Mouse (Mus musculus): ENCODE measurements around the gene Snap47. TPM values are rescaled to one million over a fixed set of nuclear protein-coding genes. Genes with fewer than 3 reads are reported as not detected.

Snap47 gene
- total RNA-seq (2021): 100 to 1,000 TPM; 359 to 367 TPM
- long read RNA-seq, transcript Snap47-201 (5 exons, 1,896 nt): major isoform, 509 of 593 reads
- long read RNA-seq, partial matches to known transcripts: 14 of 593 reads
- long read RNA-seq, other reads (novel, unspliced or antisense): 70 of 593 reads

DNA sequence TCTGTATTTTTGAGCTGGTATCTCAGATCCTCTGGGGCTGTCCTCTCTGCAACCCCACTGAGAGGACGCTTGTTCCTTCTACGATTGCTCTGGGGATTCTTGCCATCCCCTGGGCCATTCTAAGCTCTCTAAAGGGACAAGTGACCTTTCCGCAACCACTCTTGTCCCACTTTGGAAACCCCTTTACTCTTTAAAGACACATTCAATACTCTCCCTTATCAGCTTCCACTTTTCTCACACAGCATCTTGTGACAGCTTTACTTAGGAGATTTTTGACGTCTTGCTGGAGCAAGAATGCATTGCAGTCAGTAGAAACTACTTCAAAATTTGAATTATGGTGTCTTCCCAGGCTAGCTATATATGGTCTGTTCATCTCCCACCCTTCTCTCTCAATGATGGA lies at the start of gene Snap47:
Gene Snap47 (minus strand): TSS at position 101 of the 400 bp plus-strand sequence.
- DNase-seq (ENCODE audit: low spot score in 2 of 2): no peak

- no peak for DNase-seq (ENCODE audit: low spot score in 2 of 2)
These were observed 46.8 kb upstream of the Snap47 start for GRCm38 (mm10) chr11:59497747-59498146.

GRCm38 (mm10) chr11:59496672-59497310 lies 45.8 kb upstream of the Snap47 start:
- no peak for DNase-seq (ENCODE audit: low spot score in 2 of 2)

DNA sequence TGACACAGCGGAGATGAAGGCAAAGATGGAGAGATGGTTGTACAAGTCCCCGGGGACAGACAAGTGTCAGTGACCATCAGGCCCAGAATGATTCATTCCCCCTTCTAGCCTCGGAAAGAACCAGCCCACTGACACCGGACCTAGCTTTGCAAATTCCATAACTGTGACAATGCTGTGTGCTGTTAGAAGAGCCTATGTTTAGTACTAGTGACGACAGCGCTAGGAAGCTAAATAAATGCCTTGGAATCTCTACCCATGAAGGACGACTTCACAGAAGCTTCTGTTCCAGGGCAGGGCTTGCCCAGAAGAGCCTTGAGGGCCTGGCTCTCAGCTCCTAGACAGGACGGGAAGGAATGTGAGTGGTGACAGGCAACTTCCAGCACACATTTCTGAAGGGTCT lies 35.2 kb upstream of the Snap47 start:
- no peak for DNase-seq (ENCODE audit: low spot score in 2 of 2)

- no peak for DNase-seq (ENCODE audit: low spot score in 2 of 2)
These were observed 34.7 kb upstream of the Snap47 start for GRCm38 (mm10) chr11:59485641-59486040.

DNA sequence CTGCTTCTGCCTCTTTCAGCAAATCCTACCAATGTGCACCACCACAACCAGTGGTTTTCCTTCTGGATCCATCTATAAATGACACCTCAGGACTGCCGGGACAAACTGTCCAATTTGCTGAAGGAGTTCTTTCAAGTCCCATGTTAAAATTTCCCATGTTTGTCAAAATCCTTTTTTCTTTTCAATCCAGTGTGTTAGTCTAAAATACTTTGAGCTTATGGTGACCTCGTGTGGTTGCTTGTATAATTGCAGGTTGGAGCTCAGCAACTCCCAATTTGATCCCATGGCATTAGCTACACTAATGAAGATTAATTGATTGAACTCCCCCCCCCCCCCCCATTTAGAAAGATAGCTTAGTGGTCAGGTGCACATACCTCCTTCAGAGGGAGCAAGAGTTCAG lies 32.2 kb upstream of the Snap47 start:
- DNase-seq (ENCODE audit: low spot score in 2 of 2): peak; percentile 23 to 77

DNA sequence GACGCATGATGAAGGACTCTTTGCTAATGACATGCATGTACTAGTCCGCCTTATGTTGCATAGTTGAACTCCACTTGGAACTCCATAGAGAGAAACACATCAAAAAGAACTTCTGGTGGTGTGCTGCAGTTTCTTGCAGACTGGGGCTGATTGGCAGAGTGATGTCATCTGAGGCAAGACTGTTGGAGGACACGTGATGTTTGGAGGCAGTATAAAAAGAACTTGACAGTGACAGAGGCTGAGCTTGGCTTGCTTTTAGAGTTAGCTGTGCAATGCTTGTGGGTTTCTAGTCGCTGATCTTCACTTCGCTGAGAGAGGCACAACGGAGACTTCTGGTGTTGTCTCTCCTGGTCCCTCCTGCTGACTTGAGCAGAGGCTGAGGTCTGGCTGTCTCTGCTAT lies 26.3 kb upstream of the Snap47 start:
- no peak for DNase-seq (ENCODE audit: low spot score in 2 of 2)

- DNase-seq (ENCODE audit: low spot score in 2 of 2): peak; percentile 73 to 92
These were observed 21.3 kb upstream of the Snap47 start, which contains the start of gene Zfp867 for GRCm38 (mm10) chr11:59472326-59472677. Gene Zfp867 (minus strand): TSS chr11:59472474.

DNA sequence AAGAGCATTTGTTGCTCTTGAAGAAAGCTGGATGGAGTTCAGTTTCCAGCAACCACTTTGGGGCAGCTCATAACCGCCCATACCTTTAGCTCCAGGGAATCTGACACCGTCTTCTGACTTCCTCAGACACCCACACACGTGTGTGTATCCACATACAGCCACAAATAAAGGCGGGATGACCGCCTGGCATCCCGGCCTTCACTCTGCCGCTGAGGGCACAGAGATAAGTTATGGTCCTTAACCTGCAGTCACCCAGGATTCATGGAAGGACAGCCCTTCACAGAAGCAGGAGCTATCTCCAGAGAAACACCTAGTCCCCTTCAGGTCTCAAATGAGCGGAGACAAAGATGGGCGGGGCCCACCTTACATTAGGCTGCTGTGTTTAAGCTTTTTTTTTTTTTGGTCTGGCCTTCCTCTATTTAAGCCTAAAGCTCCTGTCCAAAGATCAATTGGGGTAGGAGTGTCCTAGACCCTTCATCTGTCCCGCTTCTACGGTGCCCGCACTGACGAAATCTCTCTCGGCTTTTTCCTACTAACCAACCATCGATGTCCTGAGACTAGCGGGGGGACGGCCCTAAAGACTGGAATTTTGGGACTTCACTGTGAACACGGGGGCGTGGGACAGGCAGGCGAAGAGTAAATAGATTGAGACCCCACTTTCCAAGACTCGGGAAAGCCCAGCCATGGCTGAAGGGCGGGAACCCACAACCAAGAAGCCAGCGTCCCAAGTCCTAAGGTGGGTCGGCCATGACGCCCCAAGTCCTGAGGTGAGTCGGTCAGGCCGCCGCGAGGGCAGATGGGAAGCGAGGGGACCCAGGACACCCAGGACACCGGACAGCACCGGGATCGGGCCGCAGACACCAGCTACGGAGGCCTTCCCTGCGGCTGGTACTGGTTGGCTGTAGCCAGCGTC lies 20.7 kb upstream of the Snap47 start:
- no peak for DNase-seq (ENCODE audit: low spot score in 2 of 2)

DNA sequence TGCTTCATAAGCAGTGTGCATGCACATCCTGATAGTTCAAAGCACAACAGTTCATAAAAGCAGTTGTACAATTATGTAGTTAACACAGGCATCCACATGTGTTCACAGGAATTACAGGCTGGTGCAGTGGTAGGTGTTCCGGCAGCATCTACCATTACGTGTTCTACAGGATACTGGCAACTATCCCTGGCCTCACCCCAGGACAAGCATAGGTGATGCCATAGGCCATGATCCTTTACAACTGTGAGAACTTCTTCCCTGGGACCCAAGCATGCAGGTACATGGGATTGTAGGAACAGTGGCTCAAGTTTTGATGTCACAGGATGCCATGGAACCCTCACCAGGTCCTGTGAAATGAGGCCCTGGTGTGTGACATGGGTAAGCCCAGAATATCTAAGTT lies 9.5 kb upstream of the Snap47 start:
- DNase-seq (ENCODE audit: low spot score in 2 of 2): no peak

DNA sequence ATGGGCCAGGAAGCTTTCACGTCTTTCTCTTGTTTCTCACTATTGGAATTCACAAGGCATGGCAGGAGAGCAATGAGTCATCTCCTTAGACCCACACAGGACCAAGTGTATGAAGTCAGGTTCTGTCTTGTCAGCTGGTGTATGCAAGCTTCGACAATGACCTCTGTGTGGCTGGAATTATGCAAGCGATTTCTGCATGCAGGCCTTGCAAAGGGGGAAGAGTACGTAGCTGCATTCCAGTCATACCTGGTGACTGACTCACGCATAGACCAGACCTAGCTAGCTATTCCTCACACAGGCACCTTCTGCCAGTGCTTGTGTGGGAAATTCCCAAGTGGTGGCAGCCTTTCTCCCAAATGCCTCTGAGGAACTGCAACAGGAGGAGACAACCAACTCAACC lies 8.0 kb upstream of the Snap47 start:
- DNase-seq (ENCODE audit: low spot score in 2 of 2): no peak

- no peak for DNase-seq (ENCODE audit: low spot score in 2 of 2)
These were observed 5.9 kb upstream of the Snap47 start for GRCm38 (mm10) chr11:59456891-59457290.

DNA sequence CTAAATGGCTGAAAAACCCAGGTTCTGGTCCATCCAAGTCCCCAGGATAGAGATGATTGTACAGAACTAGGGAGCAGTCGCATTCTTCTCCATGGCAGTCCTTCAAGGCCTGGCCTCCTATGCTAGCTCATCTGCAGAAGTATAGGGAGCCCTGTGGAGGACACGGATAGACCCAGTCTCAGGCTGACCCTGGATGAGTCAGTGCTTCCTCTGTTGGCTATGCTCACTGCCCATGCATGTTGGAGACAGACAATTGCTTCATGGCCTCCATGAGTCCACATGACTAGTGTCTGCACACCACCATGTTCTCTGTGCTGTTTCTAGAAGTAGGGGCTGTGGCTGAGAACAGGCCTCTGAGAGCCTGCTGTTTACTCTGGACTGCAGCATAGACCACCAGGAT lies 5.4 kb upstream of the Snap47 start:
- no peak for DNase-seq (ENCODE audit: low spot score in 2 of 2)

DNA sequence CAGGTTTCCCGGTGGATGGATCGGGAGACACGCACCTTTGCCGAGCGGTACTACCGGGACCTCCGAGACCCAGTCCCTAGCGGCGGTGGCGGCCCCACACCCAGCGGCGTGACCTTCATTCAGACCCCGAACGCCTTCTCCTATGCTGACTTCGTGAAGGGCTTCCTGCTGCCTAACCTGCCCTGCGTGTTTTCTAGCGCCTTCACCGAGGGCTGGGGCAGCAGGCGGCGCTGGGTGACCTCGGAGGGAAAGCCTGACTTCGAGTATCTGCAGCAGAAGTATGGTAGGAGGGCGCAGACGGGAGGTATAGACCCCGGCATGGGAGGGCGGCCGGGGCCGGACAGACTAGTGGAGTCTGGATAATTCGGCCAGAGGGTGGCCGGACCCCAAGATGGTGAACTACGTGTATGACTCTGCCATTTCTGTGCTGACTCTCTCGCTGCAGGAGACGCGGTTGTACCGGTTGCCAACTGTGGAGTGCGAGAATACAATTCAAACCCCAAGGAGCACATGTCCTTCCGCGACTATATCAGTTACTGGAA lies 685 bp downstream of the Snap47 start:
- DNase-seq (ENCODE audit: low spot score in 2 of 2): peak in 1 of 2 experiments; percentile 16

GRCm38 (mm10) chr11:59449741-59450229 lies 1.2 kb downstream of the Snap47 start, which contains the start of gene Jmjd4:
Gene Jmjd4 (plus strand): TSS chr11:59450045.
- DNase-seq (ENCODE audit: low spot score in 2 of 2): peak; percentile 89 to 94

- DNase-seq (ENCODE audit: low spot score in 2 of 2): no peak
These were observed 7.9 kb downstream of the Snap47 start for GRCm38 (mm10) chr11:59443102-59443501.

DNA sequence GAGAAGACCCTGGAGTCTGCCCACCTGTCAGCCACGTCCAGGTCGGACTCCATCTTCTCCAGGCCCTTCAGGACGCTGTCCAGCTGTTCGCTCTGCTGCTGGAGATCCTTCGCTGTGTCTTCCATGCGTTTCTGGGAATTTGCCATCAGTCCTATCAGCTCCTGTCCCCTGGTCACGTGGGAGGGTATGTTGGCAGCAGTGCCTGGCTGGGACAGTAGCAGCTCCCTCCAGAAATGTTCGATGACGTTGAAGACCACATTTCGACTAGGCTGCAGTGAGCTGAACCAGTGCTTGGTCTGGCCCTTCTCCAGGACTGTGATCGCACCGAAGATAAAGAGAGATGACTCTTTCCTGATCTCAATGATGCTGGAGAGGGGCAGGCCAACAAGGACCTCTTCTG lies 13.0 kb downstream of the Snap47 start:
- DNase-seq (ENCODE audit: low spot score in 2 of 2): no peak

DNA sequence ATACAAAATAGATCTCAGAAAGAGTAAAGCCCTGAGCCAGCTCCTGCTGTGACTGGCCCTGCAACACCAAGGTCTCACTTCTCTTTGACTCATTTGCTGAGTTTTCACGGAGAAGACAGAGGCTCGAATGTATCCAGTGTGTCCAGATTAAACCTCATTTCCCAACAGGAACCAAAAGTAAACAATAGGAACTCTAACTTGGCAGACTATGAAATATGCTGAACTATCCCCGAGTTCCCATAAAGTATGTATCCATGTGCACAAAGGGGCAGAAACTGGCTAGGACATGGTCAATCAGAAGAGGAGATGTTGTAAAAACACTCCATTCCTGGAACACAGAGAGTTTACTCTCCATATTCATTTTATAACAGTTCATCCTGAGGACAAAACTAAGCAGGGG lies 18.7 kb downstream of the Snap47 start:
- DNase-seq (ENCODE audit: low spot score in 2 of 2): no peak

DNA sequence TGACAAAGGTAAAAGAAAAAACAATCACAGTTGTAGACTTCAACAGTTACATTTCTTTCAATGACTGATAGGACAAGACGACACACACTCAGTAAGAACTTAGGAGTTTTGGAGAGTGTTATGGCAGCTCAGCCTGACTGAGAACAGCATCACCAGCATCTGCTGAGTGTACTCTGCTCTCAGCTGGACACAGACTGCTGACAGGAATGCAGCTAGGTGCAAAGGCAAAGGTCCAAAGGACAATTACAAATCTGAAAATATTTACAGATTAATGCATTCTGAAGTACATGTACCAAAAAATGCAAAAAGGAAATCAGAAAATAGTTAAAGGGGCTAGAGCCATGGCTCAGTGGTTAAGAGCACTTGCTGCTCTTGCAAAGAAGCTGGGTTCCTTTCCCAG lies 21.0 kb downstream of the Snap47 start:
- DNase-seq (ENCODE audit: low spot score in 2 of 2): no peak

DNA sequence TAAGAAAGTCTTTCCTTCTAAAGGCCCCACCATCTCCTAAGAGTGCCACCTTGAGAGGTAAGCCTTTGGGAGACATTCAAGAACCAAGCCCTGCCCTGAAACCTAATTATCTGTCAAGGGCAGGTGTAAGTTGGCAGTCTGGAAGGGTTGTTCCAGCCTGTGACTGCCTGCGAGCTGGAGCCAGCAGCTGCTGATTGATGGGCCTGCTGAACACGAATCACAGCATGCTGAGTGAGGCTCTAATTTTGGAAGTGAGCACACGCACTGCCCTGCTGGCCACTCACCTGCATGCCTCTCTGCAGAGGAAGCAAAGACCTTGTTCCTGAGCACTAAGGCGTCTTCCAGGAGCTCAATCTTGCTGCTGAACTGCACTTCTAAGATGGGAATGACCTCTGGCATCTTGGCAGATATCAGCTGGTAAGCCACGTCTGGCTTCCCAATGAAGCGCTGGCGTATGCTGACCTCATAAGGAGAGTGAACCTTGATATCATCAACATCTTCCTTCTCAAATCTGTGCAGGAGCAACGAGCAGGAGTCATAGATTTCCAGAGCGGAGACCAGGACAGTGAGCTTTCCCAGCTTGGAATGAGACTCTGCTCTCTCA lies 22.8 kb downstream of the Snap47 start:
- no peak for DNase-seq (ENCODE audit: low spot score in 2 of 2)

DNA sequence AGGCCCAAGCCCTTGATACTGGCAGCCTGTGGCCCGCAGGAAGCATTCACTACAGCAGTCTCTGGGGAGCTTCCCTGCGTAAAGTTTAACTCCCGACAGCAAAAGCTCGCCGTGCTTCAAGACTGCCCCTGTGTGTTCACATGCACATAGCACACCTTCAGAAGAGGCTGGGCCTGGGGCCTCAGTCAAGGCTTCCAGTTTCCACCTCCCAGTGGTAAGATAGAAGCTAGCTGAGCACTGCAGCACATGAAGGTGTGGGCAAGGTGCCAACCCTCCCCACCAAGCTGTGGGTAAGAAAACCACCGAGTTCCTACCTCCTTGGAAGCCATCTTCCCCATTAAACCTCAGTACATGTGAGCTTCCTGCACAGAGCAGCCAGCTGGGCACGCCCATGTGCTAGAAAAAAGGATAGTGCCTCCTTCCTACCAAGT lies 25.3 kb downstream of the Snap47 start:
- DNase-seq (ENCODE audit: low spot score in 2 of 2): peak in 1 of 2 experiments; percentile 16

All from layer of hippocampus, adult 18-20 months (tissue).